Mouse (Mus musculus) limb, embryonic 11.5 days (tissue): Measurements from ENCODE around the gene Nosip. TPM values are rescaled to one million over a fixed set of nuclear protein-coding genes. Genes with fewer than 3 reads are reported as not detected.

Experiments
- ATAC-seq: fragments of 200-750 bp; cut with Nextera tagmentation; 2 replicates; pipeline ENCODE4 v1.8.0; 2017; ENCODE audit warnings: low read depth; ENCODE audit not compliant: insufficient number of reproducible peaks, low FRiP score, low TSS enrichment
- DNase-seq: peaks from one replicate; pipeline ENCODE4 v3.0.0-alpha.2; 2015; ENCODE audit warnings: low spot score
- H3K27ac ChIP-seq: fragments of 300-500 bp; sonication (generic); replicated peaks from 2 replicates; pipeline ENCODE4 v1.5.1; 2014; ENCODE audit warnings: low read depth, mild to moderate bottlenecking, low read length
- H3K27me3 ChIP-seq: fragments of 300-500 bp; sonication (generic); 2 replicates; pipeline ENCODE4 v1.6.1; 2014; ENCODE audit warnings: mild to moderate bottlenecking, low read length, mixed read lengths; ENCODE audit not compliant: control insufficient read depth, insufficient read depth
- H3K36me3 ChIP-seq: fragments of 300-500 bp; sonication (generic); 2 replicates; pipeline ENCODE4 v1.6.1; 2014; ENCODE audit warnings: mild to moderate bottlenecking, low read length, moderate library complexity, mixed read lengths; ENCODE audit not compliant: control insufficient read depth, insufficient read depth
- H3K4me1 ChIP-seq: fragments of 300-500 bp; sonication (generic); 2 replicates; pipeline ENCODE4 v1.6.1; 2014; ENCODE audit warnings: low read length, mixed read lengths; ENCODE audit not compliant: control insufficient read depth, insufficient read depth
- H3K4me2 ChIP-seq: fragments of 300-500 bp; sonication (generic); 2 replicates; pipeline ENCODE4 v1.6.1; 2014; ENCODE audit warnings: low read depth, mild to moderate bottlenecking, moderate library complexity; ENCODE audit not compliant: severe bottlenecking
- H3K4me3 ChIP-seq: fragments of 300-500 bp; sonication (generic); 2 replicates; pipeline ENCODE4 v1.5.1; 2014; ENCODE audit warnings: low read depth, low read length
- H3K9ac ChIP-seq: fragments of 300-500 bp; sonication (generic); 2 replicates; pipeline ENCODE4 v1.6.1; 2014; ENCODE audit warnings: mild to moderate bottlenecking, low read length
- H3K9me3 ChIP-seq: fragments of 300-500 bp; sonication (generic); 2 replicates; pipeline ENCODE4 v1.6.1; 2016; ENCODE audit warnings: low read length; ENCODE audit not compliant: control insufficient read depth
- WGBS: fragments of 180-500 bp; shearing (Covaris S2); extraction: QIAGEN DNeasy Blood & Tissue Kit; methylation state at CpG from one replicate; pipeline ENCODE4 v1.1.7; 2014; 5-methylcytosine and 5-hydroxymethylcytosine counted together
- polyA plus RNA-seq: library from polyadenylated mRNA; unstranded; fragments of >200 nt; fragmentation: Nextera tagmentation; extraction: Ambion mirVana; gene quantifications from 2 replicates; pipeline ENCODE4 v1.2.1, GENCODE M21; 2014

Nosip gene
- polyA plus RNA-seq, 1 experiment from 2014 or later = 70.2 TPM

DNA sequence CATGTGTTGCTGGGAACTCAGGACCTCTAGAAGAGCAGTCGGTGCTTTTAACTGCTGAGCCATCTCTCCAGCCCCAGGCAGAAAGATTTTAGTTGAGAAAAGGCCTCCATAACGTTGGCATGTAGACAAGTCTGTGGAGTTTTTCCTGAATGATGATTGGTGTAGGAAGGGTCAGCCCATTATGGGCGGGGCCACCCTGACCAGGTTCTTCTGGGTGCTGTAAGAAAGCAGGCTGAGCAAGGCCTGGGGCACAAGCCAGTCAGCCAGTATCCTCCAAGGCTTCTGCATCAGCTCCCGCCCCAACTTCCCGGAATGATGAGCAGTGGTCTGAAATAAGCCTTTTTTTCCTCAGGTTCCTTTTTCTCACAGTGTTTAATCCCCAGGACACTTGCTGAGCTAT is 18.8 kb downstream of the Nosip start:
- H3K4me3 ChIP-seq = no peak overlapping the region
- no peaks in the 10 kb centered on the region for H3K9me3 ChIP-seq
- H3K36me3 ChIP-seq = peaks cover 7% of the 10 kb centered on the region; the same call in 1 of the 2 replicates
- no peaks in the 10 kb centered on the region for H3K27me3 ChIP-seq
- H3K9ac ChIP-seq = no peak overlapping the region
- H3K4me1 ChIP-seq = 0 out of 2 replicates have a peak, but pooled peaks cover 6% of the 10 kb centered on the region
- ATAC-seq (no peak), DNase-seq (no peak)
- 53% methylated on average over 5 of the region's 5 CpGs for WGBS
- no peak overlapping the region for H3K27ac ChIP-seq
- no peak overlapping the region for H3K4me2 ChIP-seq

DNA sequence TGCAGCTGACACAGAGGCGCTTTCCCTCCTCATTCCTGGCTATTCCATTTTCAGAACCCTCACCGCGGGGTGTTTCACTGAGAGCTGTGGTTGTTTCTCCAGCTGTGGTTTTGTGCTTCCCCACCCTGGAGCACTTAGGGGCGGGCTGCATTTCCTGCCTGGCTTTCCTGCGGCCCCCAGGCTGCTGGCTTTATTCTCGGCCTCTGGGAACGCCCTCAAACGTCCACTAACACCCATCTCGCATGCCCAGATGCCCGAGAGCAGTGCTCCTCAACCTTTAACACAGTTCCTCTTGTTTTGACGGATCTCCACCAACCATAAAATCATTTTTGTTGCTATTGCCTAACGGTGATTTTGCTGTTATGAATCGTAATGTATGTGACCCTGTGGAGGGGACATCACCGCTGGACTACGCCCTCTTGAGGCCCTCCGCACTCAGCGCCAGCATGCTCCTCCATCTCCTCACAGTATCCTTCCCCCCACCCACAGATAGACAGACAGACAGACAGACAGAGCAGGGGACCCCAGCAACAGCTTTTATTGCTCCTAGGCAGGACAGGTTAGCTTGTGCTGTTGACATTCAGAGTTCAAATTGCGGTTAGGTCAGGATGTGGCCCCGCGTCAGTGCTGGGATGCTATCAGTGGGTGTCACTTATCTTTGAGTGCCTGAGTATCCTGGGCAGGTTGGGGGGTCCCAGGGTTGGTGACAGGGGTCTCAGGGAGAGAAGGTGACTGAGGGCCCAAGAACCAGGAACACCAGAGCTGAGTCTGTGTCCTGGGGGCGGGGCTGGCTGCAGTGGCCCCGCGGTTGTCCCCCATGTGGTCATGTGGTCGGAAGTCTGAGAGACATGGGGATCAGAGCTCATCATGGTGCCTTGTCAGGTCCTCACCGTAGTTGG is 20.4 kb downstream of the Nosip start:
- Histone ChIP-seq H3K27ac (peak overlapping the region; percentile 42; the same call in 1 of the 2 replicates), H3K4me2 (no peak overlapping the region), H3K36me3 (peaks cover 16% of the 10 kb centered on the region), H3K9me3 (no peaks in the 10 kb centered on the region), H3K4me1 (0 out of 2 replicates have a peak, but pooled peaks cover 6% of the 10 kb centered on the region), H3K9ac (peak overlapping the region; percentile 22), H3K4me3 (no peak overlapping the region), H3K27me3 (no peaks in the 10 kb centered on the region)
- DNase-seq = no peak
- no peak for ATAC-seq
- WGBS = 74% methylated on average over 25 of the region's 25 CpGs

DNA sequence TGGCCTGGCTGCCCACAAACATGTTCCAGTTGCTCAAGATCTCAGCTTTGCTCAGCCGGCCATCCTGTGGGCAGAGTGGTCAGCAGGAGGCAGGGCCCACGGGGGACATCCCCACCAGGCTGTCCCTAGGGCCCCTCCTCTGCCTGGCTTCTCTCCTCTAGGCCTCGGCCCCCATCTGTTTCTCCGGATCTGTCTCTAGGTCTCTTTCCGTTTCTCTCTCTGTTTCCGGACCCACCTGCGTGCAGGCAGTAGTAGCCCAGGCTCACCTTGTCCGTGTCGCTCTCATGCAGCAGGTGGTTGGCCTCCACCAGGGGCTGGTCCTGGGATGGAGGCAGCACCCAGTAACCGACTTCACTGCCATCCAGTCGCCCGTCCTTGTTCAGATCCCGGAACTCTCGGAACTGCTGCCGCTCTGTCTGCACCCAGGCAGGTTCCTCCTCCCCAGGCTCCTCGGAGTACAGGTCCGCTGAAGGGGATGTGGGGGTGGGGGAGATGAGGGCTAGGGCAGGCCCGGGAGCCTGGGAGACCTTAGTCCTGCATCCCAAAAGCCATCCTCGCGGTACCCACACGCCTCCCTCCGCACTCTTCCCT is 21.2 kb downstream of the Nosip start:
- Histone ChIP-seq H3K27ac (no peak overlapping the region), H3K9ac (no peak overlapping the region; the same call in 1 of the 2 replicates), H3K4me1 (0 out of 2 replicates have a peak, but pooled peaks cover 6% of the 10 kb centered on the region), H3K9me3 (no peaks in the 10 kb centered on the region), H3K4me3 (no peak overlapping the region), H3K36me3 (peaks cover 20% of the 10 kb centered on the region), H3K27me3 (no peaks in the 10 kb centered on the region), H3K4me2 (no peak overlapping the region)
- DNase-seq = no peak
- whole genome bisulfite sequencing = 84% methylated on average over 22 of the region's 22 CpGs
- ATAC-seq = no peak

DNA sequence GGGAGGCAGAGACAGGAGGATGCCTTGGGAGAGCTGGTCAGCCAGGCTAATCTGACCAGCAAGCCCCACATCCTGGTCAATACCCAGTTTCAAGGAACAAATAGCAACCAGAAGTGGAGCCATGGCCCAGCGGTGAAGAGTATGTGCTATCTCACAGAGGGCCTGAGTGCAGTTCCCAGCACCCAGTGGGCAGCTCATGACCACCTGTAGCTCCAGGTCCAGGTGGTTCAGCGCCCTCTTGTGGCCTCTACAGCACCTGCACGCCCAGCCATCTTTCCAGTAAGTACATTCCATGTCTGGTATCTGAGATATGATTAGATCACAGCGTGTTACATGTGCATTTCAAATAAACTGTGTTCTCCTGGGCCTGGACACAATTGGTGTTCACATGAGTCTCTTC is 23.9 kb downstream of the Nosip start:
- no peaks in the 10 kb centered on the region for H3K27me3 ChIP-seq
- peaks cover 23% of the 10 kb centered on the region for H3K36me3 ChIP-seq
- peaks cover 10% of the 10 kb centered on the region; the same call in 1 of the 2 replicates for H3K4me1 ChIP-seq
- 81% methylated on average over 4 of the region's 4 CpGs for WGBS
- H3K9ac ChIP-seq = no peak overlapping the region
- no peaks in the 10 kb centered on the region for H3K9me3 ChIP-seq
- DNase-seq = no peak
- no peak for ATAC-seq
- no peak overlapping the region for H3K27ac ChIP-seq
- H3K4me2 ChIP-seq = no peak overlapping the region
- no peak overlapping the region for H3K4me3 ChIP-seq

DNA sequence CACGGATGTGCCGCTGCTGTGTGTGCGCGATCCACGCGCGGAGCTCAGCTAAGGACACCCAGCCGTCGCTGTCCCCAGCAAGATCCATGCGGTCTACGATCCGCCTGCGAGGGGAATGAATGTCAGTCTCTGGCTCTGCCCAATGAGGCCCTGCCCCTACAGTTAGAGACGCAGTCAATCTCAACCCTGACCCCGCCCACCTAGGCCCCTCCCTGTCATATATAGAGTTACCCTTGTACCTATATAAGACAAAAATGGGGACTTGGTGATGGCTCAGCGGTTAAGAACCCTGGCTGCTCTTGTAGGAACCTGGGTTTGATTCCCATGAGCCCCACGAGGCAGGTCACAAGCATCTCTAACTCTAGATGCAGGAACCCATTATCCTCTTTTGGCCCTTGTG is 26.4 kb downstream of the Nosip start:
- Histone ChIP-seq H3K4me2 (no peak overlapping the region), H3K36me3 (peaks cover 23% of the 10 kb centered on the region), H3K4me1 (peaks cover 13% of the 10 kb centered on the region), H3K4me3 (no peak overlapping the region), H3K9ac (no peak overlapping the region), H3K27ac (no peak overlapping the region), H3K27me3 (no peaks in the 10 kb centered on the region), H3K9me3 (no peaks in the 10 kb centered on the region)
- 95% methylated on average over 17 of the region's 17 CpGs for WGBS
- DNase-seq (no peak), ATAC-seq (no peak)

DNA sequence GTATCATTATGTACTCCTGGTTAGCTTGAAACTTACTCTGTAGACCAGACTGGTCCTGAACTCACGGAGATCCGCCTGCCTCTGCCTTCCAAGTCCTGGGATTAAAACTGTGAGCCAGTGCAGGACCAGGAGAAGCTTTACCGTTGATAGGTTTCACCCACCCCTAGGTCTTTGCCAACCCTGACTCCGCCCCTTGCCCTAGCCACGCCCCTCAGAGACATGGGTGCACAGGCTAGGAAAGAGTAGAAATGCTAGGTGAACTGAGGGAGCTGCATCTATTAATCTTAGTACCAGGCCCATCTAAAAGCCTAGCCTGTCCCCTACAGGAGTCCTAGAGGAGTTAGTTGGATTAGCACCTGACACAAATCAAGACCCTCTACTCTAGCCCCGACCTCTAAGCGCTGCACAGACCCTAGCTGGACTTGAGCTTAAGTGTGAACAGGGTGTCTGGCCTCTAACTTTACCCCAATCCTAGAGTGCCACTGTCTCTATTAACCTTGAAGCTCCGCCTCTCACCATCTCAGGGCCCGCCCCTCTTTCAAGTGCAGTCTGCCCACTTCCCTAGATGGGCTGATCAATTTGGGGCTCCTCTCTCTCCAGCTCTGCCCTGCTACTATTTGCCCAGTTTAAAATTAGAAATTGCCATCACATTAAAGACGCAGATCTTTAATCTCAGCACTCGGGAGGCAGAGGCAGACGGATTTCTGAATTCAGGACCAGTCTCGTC is 28.2 kb downstream of the Nosip start:
- H3K9ac ChIP-seq = no peak overlapping the region
- 82% methylated on average over 13 of the region's 13 CpGs for WGBS
- H3K4me3 ChIP-seq = peak overlapping the region; percentile 65

DNA sequence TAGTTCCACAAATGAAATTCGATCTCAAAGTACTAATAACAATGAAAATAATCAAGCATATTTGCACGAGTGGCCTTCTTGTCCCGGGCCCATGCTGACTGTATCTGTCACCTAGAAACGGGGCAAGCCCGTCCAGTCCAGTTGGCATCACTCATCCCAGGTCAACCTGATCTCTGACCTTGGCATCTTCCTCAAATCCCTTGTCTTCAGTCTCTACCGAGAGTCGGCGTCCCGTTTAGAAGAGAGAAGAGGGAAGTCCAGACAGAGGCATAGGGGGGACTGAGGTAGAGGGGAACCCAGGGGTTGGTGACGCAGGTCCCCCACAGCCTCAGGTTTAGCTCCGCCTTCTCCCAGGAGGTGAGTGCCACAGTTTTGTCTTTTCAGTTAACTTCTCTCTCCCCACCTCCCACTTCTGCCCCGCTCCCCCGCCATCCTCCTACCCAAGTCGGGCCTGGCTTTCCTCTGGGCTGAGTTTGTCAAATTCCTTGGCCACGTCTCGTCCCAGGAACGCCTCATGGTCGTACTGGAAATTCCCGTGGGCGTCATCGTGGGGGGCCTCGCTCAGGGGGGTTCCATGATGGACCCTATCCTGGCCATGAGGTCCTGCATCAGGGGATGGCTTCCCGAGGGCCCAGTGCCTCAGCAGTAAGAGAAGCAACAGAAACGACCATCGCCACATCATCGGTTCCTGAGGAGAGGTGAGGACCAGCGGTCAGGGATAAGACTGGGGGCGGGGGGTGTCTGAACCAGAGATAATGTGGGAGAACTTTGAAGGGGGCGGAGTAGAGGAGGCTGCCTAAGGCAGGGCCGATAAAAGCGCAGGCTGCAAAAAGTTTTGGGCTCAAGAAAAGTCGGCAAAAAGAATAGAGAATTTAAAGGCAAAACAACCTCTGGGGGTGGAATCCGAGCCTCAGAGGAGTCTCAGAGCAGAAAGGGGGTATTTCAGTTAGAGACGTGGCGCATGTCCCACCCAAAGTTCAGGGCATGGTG is 29.1 kb downstream of the Nosip start:
- Histone ChIP-seq H3K27me3 (no peaks in the 10 kb centered on the region), H3K4me1 (peaks cover 20% of the 10 kb centered on the region), H3K27ac (peak overlapping the region; percentile 73; the same call in 1 of the 2 replicates), H3K9me3 (no peaks in the 10 kb centered on the region), H3K9ac (peak overlapping the region; percentile 82), H3K36me3 (peaks cover 16% of the 10 kb centered on the region), H3K4me2 (peak overlapping the region; percentile 72), H3K4me3 (peak overlapping the region; percentile 65)
- 11% methylated on average over 35 of the region's 35 CpGs for WGBS
- peak; percentile 40 for ATAC-seq
- peak; percentile 62 for DNase-seq

More for the DNA sequence above, 28.2 kb downstream of the Nosip start:
- no peak for DNase-seq
- H3K4me1 ChIP-seq = peaks cover 20% of the 10 kb centered on the region
- peak overlapping the region; percentile 72 for H3K4me2 ChIP-seq
- no peaks in the 10 kb centered on the region for H3K27me3 ChIP-seq
- no peaks in the 10 kb centered on the region for H3K9me3 ChIP-seq
- H3K36me3 ChIP-seq = peaks cover 19% of the 10 kb centered on the region
- no peak overlapping the region for H3K27ac ChIP-seq
- ATAC-seq = no peak
